Mouse (Mus musculus) left cerebral cortex, adult 18-20 months (tissue): Measurements from ENCODE around the gene Utp15. TPM values are rescaled to one million over a fixed set of nuclear protein-coding genes. Genes with fewer than 3 reads are reported as not detected.

Source experiments
- total RNA-seq, 2 experiments: library from RNA; stranded (reverse); gene quantifications; 2 replicates each; pipeline ENCODE4 v1.2.3; 2021

The Utp15 gene
- total RNA-seq, 2 experiments from 2014 or later, result 22.5 to 22.8 TPM

Other genes starting within 250 kb of the Utp15 start
- 10 to 100 TPM; 35.4 to 42.3 TPM for gene Arhgef28, start 56.6 kb downstream of the Utp15 start, total RNA-seq
- 10 to 100 TPM; 44.6 to 45.9 TPM for gene Ankra2, start within 50 bp of the Utp15 start, total RNA-seq
- not detected for gene Gm21976, start 16.8 kb upstream of the Utp15 start, total RNA-seq
- 100 to 1,000 TPM; 171 to 175 TPM for gene Btf3, start 54.0 kb upstream of the Utp15 start, total RNA-seq
- 1 to 10 TPM; 1.6 to 2.0 TPM for gene Foxd1, start 91.2 kb upstream of the Utp15 start, total RNA-seq
- not detected for gene Gm10320, start 229.0 kb upstream of the Utp15 start, total RNA-seq